Mouse (Mus musculus) left cerebral cortex, postnatal 25 days (tissue): ENCODE data around the gene Acap1. TPM values are rescaled to one million over a fixed set of nuclear protein-coding genes. Genes with fewer than 3 reads are reported as not detected.

Source experiments
- microRNA-seq, 2 experiments: library from miRNA; unstranded; fragments of <30 nt; microRNA quantifications; one replicate each; pipeline ENCODE4 v1.2.0; 2022
- total RNA-seq, 2 experiments: library from RNA; stranded (reverse); gene quantifications; 2 replicates each; pipeline ENCODE4 v1.2.3; 2021

Gene Acap1
- total RNA-seq, 2 experiments from 2014 or later, result not detected

Small RNAs within 50 kb of the gene (microRNA-seq; reads per million reads assigned to microRNA genes)
- gene Mir6924, result 0 reads per million in 2 experiments

Other genes starting within 250 kb of the Acap1 start
- gene Sox15, start 240.2 kb downstream of the Acap1 start, total RNA-seq, result not detected
- gene Mpdu1, start 232.9 kb downstream of the Acap1 start, total RNA-seq, result 10 to 100 TPM; 59.1 to 59.7 TPM
- gene Cd68, start 229.4 kb downstream of the Acap1 start, total RNA-seq, result 10 to 100 TPM; 17.5 to 19.6 TPM
- gene Eif4a1, start 223.1 kb downstream of the Acap1 start, total RNA-seq, result 100 to 1,000 TPM; 323 to 328 TPM
- 10 to 100 TPM; 94.3 to 97.5 TPM for gene Senp3, start 213.5 kb downstream of the Acap1 start, total RNA-seq
- gene Tnfsf13, start 209.8 kb downstream of the Acap1 start, total RNA-seq, result 1 to 10 TPM; 2.0 to 2.7 TPM
- gene Tnfsf12, start 199.7 kb downstream of the Acap1 start, total RNA-seq, result 1 to 10 TPM; 8.6 to 8.9 TPM
- 1 to 10 TPM; 1.9 to 2.2 TPM for gene Tnfsfm13, start 199.4 kb downstream of the Acap1 start, total RNA-seq
- gene Polr2a, start 136.9 kb downstream of the Acap1 start, total RNA-seq, result 10 to 100 TPM; 53.3 to 53.6 TPM
- not detected for gene Slc35g3, start 133.6 kb downstream of the Acap1 start, total RNA-seq
- 100 to 1,000 TPM; 110 to 114 TPM for gene Zbtb4, start 129.6 kb downstream of the Acap1 start, total RNA-seq
- gene Chrnb1, start 99.6 kb downstream of the Acap1 start, total RNA-seq, result 1 to 10 TPM; 1.3 to 2.0 TPM
- 10 to 100 TPM; 14.9 to 17.2 TPM for gene Fgf11, start 93.7 kb downstream of the Acap1 start, total RNA-seq
- gene Tmem102, start 89.9 kb downstream of the Acap1 start, total RNA-seq, result not detected
- gene Gm39566, start 80.2 kb downstream of the Acap1 start, total RNA-seq, result not detected
- not detected for gene Spem2, start 77.1 kb downstream of the Acap1 start, total RNA-seq
- under 1 TPM in 1 of 2 experiments, not detected in 1; 0.43 TPM for gene Spem1, start 73.4 kb downstream of the Acap1 start, total RNA-seq
- gene Nlgn2, start 57.8 kb downstream of the Acap1 start, total RNA-seq, result 100 to 1,000 TPM; 233 to 248 TPM
- gene Tmem256, start 57.0 kb downstream of the Acap1 start, total RNA-seq, result 100 to 1,000 TPM; 129 to 134 TPM
- gene Plscr3, start 49.2 kb downstream of the Acap1 start, total RNA-seq, result 10 to 100 TPM; 15.6 to 19.2 TPM
- under 1 TPM in 1 of 2 experiments, not detected in 1; 0.27 TPM for gene Tnk1, start 36.8 kb downstream of the Acap1 start, total RNA-seq
- not detected for gene Tmem95, start 17.5 kb downstream of the Acap1 start, total RNA-seq
- 1 to 10 TPM; 1.1 to 1.2 TPM for gene Kctd11, start 14.1 kb downstream of the Acap1 start, total RNA-seq
- gene 2810408A11Rik, start 5.4 kb upstream of the Acap1 start, total RNA-seq, result under 1 TPM; 0.55 to 0.60 TPM
- gene Neurl4, start 5.5 kb upstream of the Acap1 start, total RNA-seq, result 100 to 1,000 TPM; 113 to 117 TPM
- gene Gps2, start 18.3 kb upstream of the Acap1 start, total RNA-seq, result 10 to 100 TPM; 26.9 to 33.2 TPM
- gene Eif5a, start 26.4 kb upstream of the Acap1 start, total RNA-seq, result 100 to 1,000 TPM; 425 to 450 TPM
- gene Ybx2, start 40.3 kb upstream of the Acap1 start, total RNA-seq, result 10 to 100 TPM in 1 of 2 experiments, 1 to 10 TPM in 1; 6.1 to 10.7 TPM
- 1 to 10 TPM; 2.3 to 3.5 TPM for gene Slc2a4, start 52.6 kb upstream of the Acap1 start, total RNA-seq
- gene Cldn7, start 69.2 kb upstream of the Acap1 start, total RNA-seq, result not detected
- gene Ctdnep1, start 85.6 kb upstream of the Acap1 start, total RNA-seq, result 100 to 1,000 TPM; 117 to 129 TPM
- 100 to 1,000 TPM; 106 to 109 TPM for gene Elp5, start 87.0 kb upstream of the Acap1 start, total RNA-seq
- 100 to 1,000 TPM; 217 to 218 TPM for gene Gabarap, start 95.6 kb upstream of the Acap1 start, total RNA-seq
- 10 to 100 TPM; 44.6 to 47.5 TPM for gene Phf23, start 100.2 kb upstream of the Acap1 start, total RNA-seq
- gene Dvl2, start 105.1 kb upstream of the Acap1 start, total RNA-seq, result 10 to 100 TPM; 26.1 to 32.2 TPM
- 10 to 100 TPM; 57.4 to 59.3 TPM for gene Acadvl, start 119.9 kb upstream of the Acap1 start, total RNA-seq
- 100 to 1,000 TPM; 931 to 954 TPM for gene Dlg4, start 121.4 kb upstream of the Acap1 start, total RNA-seq
- 1 to 10 TPM; 1.7 to 3.1 TPM for gene Asgr1, start 158.5 kb upstream of the Acap1 start, total RNA-seq
- not detected for gene Asgr2, start 197.1 kb upstream of the Acap1 start, total RNA-seq
- under 1 TPM; 0.44 to 0.50 TPM for gene Mgl2, start 234.8 kb upstream of the Acap1 start, total RNA-seq